Mouse (Mus musculus): ENCODE measurements around the gene Armc2. TPM values are rescaled to one million over a fixed set of nuclear protein-coding genes. Genes with fewer than 3 reads are reported as not detected.

The Armc2 gene
- 1.7 TPM for polyA plus RNA-seq (2014; fragmentation: Illumina TruSeq; extraction: RNeasy Lipid Tissue Mini Kit (QIAGEN cat#74804); ENCODE audit: low read depth, low replicate concordance)

DNA sequence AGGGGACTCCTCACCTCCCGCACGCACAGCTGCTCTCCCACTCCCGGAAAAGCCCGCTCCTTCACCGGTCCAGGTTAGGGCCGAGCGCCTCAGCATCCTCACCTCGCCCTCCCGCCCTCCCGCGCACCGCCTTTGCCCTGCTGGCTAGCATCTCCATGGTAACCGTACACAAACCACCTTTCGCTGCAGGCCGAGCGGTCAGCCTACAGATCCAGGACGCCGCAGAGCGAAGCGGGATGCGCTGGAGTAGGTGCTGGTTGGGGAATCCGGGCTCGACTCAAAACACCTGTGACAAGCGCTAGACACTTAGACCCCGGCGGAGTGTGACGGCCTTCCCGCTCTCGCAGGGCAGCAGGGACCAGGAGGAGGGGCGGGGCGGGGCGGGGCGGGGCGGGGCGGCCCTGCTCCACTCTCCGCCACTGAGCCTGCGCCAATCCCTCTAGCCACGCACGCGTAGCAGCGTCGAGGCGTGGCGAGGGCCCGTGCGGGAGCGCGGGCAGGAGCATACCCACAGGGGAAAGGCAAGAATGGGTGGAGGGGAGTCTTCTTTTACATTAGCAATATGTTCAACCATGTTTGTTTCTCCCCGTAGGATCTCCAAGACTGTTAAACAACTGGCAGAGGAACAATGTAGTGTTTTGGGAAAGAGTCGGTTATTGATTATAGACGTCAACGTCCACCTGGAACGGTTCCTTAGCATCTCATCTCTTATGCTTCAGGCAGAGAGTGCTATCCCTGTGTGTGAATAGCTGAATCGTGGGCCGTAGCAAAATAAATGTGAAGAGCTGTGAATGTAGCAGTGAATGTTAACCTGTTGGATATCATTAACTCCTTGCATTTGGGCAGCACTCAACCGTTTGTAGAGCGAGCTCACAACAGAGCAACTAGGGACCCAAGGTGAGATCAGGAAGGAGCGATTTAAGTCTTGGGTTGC lies at the start of gene Armc2:
Gene Armc2 (minus strand): TSS at position 427 of the 934 bp plus-strand sequence.

Other genes starting within 250 kb of the Armc2 start
- 7.4 TPM for gene Cep57l1, start 208.6 kb downstream of the Armc2 start, polyA plus RNA-seq (2014; fragmentation: Illumina TruSeq; extraction: RNeasy Lipid Tissue Mini Kit (QIAGEN cat#74804); ENCODE audit: low read depth, low replicate concordance)
- 35.3 TPM for gene Sesn1, start 208.5 kb downstream of the Armc2 start, polyA plus RNA-seq (2014; fragmentation: Illumina TruSeq; extraction: RNeasy Lipid Tissue Mini Kit (QIAGEN cat#74804); ENCODE audit: low read depth, low replicate concordance)

All from adipose tissue, adult 10 weeks (tissue).